Mouse (Mus musculus): ENCODE measurements around the gene Eftud2. TPM values are rescaled to one million over a fixed set of nuclear protein-coding genes. Genes with fewer than 3 reads are reported as not detected.

Gene Eftud2
- polyA plus RNA-seq, 1 experiment from 2014 or later, result 149 TPM

DNA sequence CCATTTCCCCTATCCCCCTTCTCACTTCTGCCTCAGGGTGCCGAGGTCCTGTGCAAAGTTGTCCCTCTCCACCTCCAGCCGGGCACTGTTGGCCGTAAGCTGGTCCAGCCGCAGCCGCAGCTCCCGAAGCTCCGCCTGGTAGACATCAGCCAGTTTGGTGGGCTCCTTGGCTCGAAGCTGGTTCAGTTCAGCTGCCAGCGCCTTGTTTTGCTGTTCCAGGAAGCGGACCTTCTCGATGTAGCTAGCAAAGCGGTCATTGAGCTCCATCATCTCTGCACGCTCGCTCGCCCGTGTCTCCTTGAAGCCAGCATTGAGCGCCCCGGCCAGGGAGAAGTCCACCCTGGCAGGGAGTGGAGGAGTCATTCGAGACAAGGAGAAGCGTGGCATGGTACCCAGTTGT lies 15.9 kb upstream of the Eftud2 start:
- ATAC-seq (ENCODE audit: low FRiP score), result no peak
- no peak overlapping the region for H3K4me3 ChIP-seq
- no peak overlapping the region for H3K4me2 ChIP-seq
- H3K27ac ChIP-seq, result no peak overlapping the region
- H3K27me3 ChIP-seq, result peaks cover 89% of the 10 kb centered on the region
- no peaks in the 10 kb centered on the region for H3K9me3 ChIP-seq
- whole genome bisulfite sequencing, result 81% methylated on average over 20 of the region's 20 CpGs
- peaks cover 20% of the 10 kb centered on the region for H3K4me1 ChIP-seq (replicated peaks)
- H3K9ac ChIP-seq, result no peak overlapping the region
- no peaks in the 10 kb centered on the region for H3K36me3 ChIP-seq

DNA sequence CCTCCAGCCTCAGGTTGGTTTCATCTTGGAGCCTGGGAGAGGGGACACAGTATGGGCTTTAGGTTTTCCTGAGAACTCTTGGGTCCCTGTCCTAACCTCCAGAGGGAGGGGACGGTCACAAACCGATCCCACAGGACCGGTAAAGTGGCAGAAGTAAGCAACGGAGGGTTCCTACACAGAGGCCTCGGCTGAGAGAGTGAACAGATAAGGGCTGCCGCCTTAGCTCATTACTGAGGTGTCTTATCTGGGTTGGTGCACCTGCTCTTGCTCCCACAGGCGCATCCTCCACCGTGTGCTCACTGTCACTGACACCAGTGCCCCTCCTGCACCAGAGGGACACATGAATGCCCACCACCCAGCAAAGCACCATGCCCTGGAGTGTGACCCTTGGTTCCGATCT lies 15.0 kb upstream of the Eftud2 start:
- Histone ChIP-seq H3K27me3 (peaks cover 94% of the 10 kb centered on the region), H3K9ac (no peak overlapping the region), H3K36me3 (no peaks in the 10 kb centered on the region), H3K4me1 (replicated peaks) (peaks cover 20% of the 10 kb centered on the region), H3K27ac (no peak overlapping the region), H3K9me3 (no peaks in the 10 kb centered on the region), H3K4me3 (no peak overlapping the region), H3K4me2 (no peak overlapping the region)
- 70% methylated on average over 9 of the region's 9 CpGs for WGBS
- ATAC-seq (ENCODE audit: low FRiP score), result no peak

DNA sequence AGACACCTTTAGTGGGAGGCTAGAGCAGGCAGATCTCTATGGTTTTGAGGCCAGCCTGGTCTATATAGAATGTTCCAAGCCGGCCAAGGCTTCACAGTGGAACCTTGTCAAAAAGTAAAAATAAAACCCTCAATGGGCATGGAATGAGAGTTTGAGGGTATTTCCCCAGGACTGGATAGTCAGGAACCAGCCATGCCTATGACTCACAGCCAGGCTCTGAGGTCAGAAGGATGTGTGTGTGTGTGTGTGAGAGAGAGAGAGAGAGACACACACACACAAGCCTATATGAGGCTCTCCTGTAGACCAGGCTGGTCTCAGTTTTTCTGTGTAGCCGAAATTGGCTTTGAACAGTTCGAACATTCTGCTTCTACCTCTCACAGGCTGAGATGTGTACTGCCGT lies 13.9 kb upstream of the Eftud2 start:
- Histone ChIP-seq H3K36me3 (no peaks in the 10 kb centered on the region), H3K27ac (no peak overlapping the region), H3K4me2 (no peak overlapping the region), H3K9ac (no peak overlapping the region), H3K4me3 (no peak overlapping the region), H3K9me3 (no peaks in the 10 kb centered on the region), H3K27me3 (peaks cover 91% of the 10 kb centered on the region), H3K4me1 (replicated peaks) (peaks cover 20% of the 10 kb centered on the region)
- ATAC-seq (ENCODE audit: low FRiP score), result no peak
- 90% methylated on average over 4 of the region's 4 CpGs for WGBS

- Histone ChIP-seq H3K9ac (peak overlapping the region; percentile 43), H3K27ac (no peak overlapping the region), H3K9me3 (no peaks in the 10 kb centered on the region), H3K36me3 (no peaks in the 10 kb centered on the region), H3K4me2 (peak overlapping the region; percentile 40), H3K4me1 (replicated peaks) (peaks cover 18% of the 10 kb centered on the region), H3K27me3 (peaks cover 87% of the 10 kb centered on the region), H3K4me3 (peak overlapping the region; percentile 25)
- WGBS, result 4% methylated on average over 42 of the region's 43 CpGs
- ATAC-seq (ENCODE audit: low FRiP score), result no peak
Observed at GRCm38 (mm10) chr11:102893015-102893651, 12.3 kb upstream of the Eftud2 start.

DNA sequence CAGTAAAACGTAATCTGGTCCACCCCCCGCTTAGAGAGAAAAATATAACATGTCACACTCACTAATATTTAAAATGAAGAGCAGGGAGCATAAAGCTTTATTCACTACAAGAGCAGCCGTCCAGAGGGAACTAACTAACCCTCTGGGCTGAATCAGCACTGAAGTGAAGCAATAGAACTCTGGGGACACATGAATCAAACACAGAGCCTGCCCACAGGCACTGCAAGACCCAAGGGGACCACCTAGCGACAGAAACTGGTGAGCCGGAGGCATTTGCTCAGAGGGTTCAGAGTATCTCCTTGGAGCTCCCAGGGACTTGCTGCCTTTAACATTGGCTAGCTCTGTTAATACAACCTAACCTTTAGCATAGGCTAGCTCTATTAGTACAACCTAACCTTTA lies 9.3 kb upstream of the Eftud2 start:
- Histone ChIP-seq H3K36me3 (no peaks in the 10 kb centered on the region), H3K27ac (no peak overlapping the region), H3K9ac (no peak overlapping the region), H3K27me3 (peaks cover 75% of the 10 kb centered on the region), H3K4me1 (replicated peaks) (peaks cover 14% of the 10 kb centered on the region), H3K4me2 (no peak overlapping the region), H3K9me3 (no peaks in the 10 kb centered on the region), H3K4me3 (no peak overlapping the region)
- WGBS, result 62% methylated on average over 5 of the region's 5 CpGs
- ATAC-seq (ENCODE audit: low FRiP score), result no peak

DNA sequence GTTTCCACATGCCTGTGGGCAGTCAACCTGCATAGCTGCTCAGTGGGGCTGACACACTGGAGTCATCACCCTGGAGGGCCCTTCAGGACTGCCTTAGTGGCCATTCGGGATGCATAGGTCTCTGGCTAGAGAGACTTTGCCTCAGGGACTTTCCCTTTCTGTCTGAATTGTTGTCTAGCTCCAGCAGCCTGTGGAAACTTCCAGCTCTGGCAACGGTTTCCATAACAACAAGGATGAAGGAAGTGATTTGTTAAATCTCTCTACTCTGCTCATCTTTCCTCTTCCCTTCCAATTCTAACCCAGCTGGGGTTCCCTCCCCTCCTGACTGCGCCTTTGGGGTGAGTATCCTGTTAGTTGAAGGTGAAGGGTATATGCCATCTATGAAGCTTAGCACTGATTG lies 7.3 kb upstream of the Eftud2 start:
- Histone ChIP-seq H3K27me3 (peaks cover 65% of the 10 kb centered on the region), H3K36me3 (no peaks in the 10 kb centered on the region), H3K4me2 (no peak overlapping the region), H3K9ac (no peak overlapping the region), H3K4me3 (no peak overlapping the region), H3K27ac (no peak overlapping the region), H3K9me3 (no peaks in the 10 kb centered on the region), H3K4me1 (replicated peaks) (peaks cover 8% of the 10 kb centered on the region)
- 74% methylated on average over 3 of the region's 3 CpGs for WGBS
- no peak for ATAC-seq (ENCODE audit: low FRiP score)

DNA sequence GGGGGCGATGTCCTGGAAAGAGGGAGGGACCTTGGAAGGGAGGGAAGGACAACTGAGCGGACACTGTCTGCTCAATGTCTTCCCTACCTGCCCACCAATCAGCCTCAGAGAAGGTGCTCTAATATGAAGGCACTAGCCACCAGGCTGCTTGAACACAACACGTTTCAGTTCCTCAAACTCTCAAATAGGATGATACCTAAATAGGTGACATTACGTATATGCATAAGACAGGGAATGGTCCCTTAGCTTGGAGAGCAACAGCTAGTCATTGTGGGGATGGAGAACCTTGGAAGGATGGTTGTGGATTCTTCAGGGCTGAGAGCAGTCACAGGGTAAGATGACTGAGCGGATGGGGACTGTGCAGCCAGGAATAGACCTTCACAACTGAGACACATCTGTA lies 6.6 kb upstream of the Eftud2 start:
- H3K27ac ChIP-seq, result no peak overlapping the region
- no peaks in the 10 kb centered on the region for H3K9me3 ChIP-seq
- H3K4me2 ChIP-seq, result no peak overlapping the region
- no peak overlapping the region for H3K4me3 ChIP-seq
- H3K9ac ChIP-seq, result no peak overlapping the region
- ATAC-seq (ENCODE audit: low FRiP score), result no peak
- H3K36me3 ChIP-seq, result no peaks in the 10 kb centered on the region
- H3K4me1 ChIP-seq (replicated peaks), result peaks cover 5% of the 10 kb centered on the region; the same call in 1 of the 2 replicates
- H3K27me3 ChIP-seq, result peaks cover 65% of the 10 kb centered on the region
- WGBS, result 87% methylated on average over 5 of the region's 5 CpGs

DNA sequence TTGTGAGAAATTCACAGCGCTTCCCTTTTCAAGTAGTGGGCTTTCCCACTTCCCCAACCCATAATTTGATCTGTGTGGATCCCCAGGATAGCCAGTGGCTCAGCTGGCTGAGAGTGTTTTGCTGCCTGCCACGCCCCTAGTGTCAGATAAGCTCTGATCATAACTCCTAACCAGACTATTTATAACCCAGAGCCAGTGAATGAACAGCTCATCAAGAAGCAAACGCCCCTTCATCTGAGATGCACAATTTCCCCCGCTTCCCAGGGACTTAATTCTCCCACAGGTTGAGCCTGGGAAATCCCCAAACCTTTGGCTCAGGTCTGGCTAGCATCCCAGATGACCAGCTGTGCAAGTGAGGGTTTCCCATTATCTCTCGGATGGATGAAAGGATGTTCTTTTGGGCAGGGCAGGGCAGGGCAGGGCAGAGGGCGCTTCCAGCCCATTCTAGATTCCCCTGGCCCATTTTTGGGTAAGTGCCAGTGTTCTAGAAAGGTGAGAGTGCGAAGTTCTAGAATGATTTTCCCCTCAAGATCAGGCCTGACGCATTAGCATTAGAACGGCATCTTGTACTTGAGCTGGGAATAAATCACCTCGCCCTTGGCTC lies 3.9 kb upstream of the Eftud2 start, which contains the start of gene Fam187a:
Gene Fam187a, plus strand, starts transcription at position 554 of the 604 bp plus-strand sequence.
- WGBS, result 61% methylated on average over 10 of the region's 10 CpGs
- ATAC-seq (ENCODE audit: low FRiP score), result no peak
- Histone ChIP-seq H3K4me1 (replicated peaks) (peaks cover 17% of the 10 kb centered on the region), H3K27me3 (peaks cover 47% of the 10 kb centered on the region), H3K36me3 (no peaks in the 10 kb centered on the region), H3K4me2 (no peak within 1 kb of the TSS), H3K9me3 (no peaks in the 10 kb centered on the region), H3K9ac (no peak within 1 kb of the TSS), H3K4me3 (no peak within 1 kb of the TSS), H3K27ac (no peak within 1 kb of the TSS)

DNA sequence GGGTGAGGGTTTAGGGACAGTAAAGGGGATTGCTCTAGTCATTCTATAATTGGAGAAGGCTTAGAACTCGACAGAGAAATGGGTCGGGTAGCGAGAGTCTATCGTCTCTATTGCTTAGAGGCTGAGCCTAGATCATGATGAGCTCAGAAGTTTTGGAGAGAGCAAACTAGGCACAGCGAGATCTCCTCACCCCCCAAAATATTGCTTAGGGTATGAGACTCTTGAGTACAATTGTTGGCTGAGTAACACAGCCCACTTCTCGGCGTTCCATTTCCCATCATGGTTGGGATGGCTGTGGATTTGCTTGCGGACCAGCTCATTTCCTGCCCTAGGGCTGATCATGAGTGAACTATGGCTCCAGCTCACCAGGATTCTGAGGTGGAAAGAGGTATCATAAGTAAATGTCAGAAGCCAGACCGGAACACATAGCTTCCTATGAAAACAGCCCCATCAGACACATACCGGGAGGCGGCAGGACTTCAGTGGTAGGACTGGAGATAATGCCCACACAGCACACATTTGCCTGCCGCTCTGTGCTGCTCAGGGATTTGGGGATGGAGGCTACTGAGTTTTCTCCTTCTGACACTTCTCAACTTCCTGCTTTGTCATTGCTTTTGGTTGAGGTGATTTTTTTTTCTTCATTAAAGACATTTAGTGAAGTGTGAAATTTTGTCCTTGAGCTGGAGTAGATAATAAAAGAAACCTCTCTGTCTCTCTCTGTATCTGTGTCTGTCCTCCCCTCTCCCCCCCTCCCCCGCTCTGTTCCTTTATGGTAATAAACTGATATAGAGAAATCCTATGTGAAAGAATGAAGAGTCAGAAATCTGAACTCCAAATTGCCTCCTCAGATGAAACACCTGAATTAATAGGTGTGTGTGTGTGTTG lies 771 bp upstream of the Eftud2 start:
- peak; percentile 41 for ATAC-seq (ENCODE audit: low FRiP score)
- H3K9ac ChIP-seq, result peak overlapping the region; percentile 89; the same call in 1 of the 2 replicates
- H3K4me2 ChIP-seq, result peak overlapping the region; percentile 80
- 17% methylated on average over 13 of the region's 13 CpGs for WGBS
- peaks cover 24% of the 10 kb centered on the region for H3K4me1 ChIP-seq (replicated peaks)
- H3K27ac ChIP-seq, result peak overlapping the region; percentile 90
- peak overlapping the region; percentile 77 for H3K4me3 ChIP-seq
- peaks cover 13% of the 10 kb centered on the region for H3K36me3 ChIP-seq
- peaks cover 24% of the 10 kb centered on the region for H3K27me3 ChIP-seq
- H3K9me3 ChIP-seq, result no peaks in the 10 kb centered on the region

GRCm38 (mm10) chr11:102879558-102879957 lies 1.2 kb downstream of the Eftud2 start:
- Histone ChIP-seq H3K4me2 (peak overlapping the region; percentile 80), H3K9me3 (no peaks in the 10 kb centered on the region), H3K4me3 (peak overlapping the region; percentile 77; the same call in 1 of the 2 replicates), H3K27ac (no peak overlapping the region), H3K27me3 (peaks cover 18% of the 10 kb centered on the region), H3K36me3 (peaks cover 31% of the 10 kb centered on the region), H3K9ac (no peak overlapping the region; the same call in 1 of the 2 replicates), H3K4me1 (replicated peaks) (peaks cover 24% of the 10 kb centered on the region)
- WGBS, result 49% methylated on average over 2 of the region's 2 CpGs
- ATAC-seq (ENCODE audit: low FRiP score), result no peak

DNA sequence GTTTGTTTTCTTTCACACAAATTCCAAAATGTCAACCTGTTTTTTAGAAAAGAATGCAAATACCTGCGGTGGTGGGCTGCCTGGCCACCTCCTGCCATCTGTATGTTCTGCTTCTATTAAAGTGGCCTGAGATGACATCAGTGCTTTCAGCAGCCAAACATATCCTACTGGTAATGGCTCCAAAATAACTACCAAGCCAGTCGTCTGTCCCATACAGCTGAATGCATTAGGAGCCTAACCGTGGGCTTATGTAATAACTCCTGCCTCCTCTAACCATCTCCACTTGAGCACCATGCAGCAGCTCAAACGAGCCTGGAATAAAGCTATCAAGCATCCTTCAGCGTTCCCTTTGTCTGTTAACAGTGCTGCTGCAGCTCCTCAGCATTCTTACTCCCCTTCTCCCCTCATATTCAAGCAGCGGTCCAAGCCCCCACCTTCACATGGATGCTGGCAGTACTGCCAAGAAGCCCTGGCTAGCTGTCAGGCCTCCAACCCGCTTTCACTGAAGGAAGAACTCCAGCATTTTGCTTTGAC lies 5.9 kb downstream of the Eftud2 start:
- Histone ChIP-seq H3K4me1 (replicated peaks) (peaks cover 14% of the 10 kb centered on the region), H3K9me3 (no peaks in the 10 kb centered on the region), H3K4me3 (no peak overlapping the region), H3K27ac (no peak overlapping the region), H3K27me3 (no peaks in the 10 kb centered on the region), H3K36me3 (peaks cover 66% of the 10 kb centered on the region), H3K4me2 (no peak overlapping the region), H3K9ac (no peak overlapping the region)
- WGBS, result 93% methylated on average over 7 of the region's 7 CpGs
- no peak for ATAC-seq (ENCODE audit: low FRiP score)

- Histone ChIP-seq H3K27me3 (no peaks in the 10 kb centered on the region), H3K9me3 (no peaks in the 10 kb centered on the region), H3K36me3 (peaks cover 86% of the 10 kb centered on the region), H3K4me3 (no peak overlapping the region), H3K9ac (no peak overlapping the region), H3K4me1 (replicated peaks) (no peaks in the 10 kb centered on the region), H3K4me2 (no peak overlapping the region), H3K27ac (no peak overlapping the region)
- 39% methylated on average over 4 of the region's 4 CpGs for WGBS
- ATAC-seq (ENCODE audit: low FRiP score), result no peak
Observed at GRCm38 (mm10) chr11:102864272-102864671, 16.5 kb downstream of the Eftud2 start.

All from hindbrain, embryonic 13.5 days (tissue).